Mouse (Mus musculus): ENCODE data around the gene Plekha5.

GRCm38 (mm10) chr6:140519019-140519418, 95.2 kb downstream of the Plekha5 start:
- TF ChIP-seq POLR2A (IDR thresholded peaks at IDR 0.05; ENCODE audit: extremely low read depth, insufficient read depth, low read length) (no peak), CTCF (IDR thresholded peaks at IDR 0.05; ENCODE audit: low read depth, low read length) (no peak)

All from liver, adult 2 months (tissue).